Mouse (Mus musculus) c-Kit-negative CD71-positive TER-119-positive erythroid progenitor cells, embryonic 14.5 days (primary cell): ENCODE results near the gene Pdp2.
"Not testable (repeated sequence)": the region's sequence is repeated elsewhere in the genome, so short reads cannot be mapped to it uniquely, and the experiment has no call there.

Experiments
- DNase-seq: peaks from one replicate; pipeline ENCODE4 v3.0.0-alpha.2; 2013; ENCODE audit warnings: low read depth, low spot score

The Pdp2 gene

DNA sequence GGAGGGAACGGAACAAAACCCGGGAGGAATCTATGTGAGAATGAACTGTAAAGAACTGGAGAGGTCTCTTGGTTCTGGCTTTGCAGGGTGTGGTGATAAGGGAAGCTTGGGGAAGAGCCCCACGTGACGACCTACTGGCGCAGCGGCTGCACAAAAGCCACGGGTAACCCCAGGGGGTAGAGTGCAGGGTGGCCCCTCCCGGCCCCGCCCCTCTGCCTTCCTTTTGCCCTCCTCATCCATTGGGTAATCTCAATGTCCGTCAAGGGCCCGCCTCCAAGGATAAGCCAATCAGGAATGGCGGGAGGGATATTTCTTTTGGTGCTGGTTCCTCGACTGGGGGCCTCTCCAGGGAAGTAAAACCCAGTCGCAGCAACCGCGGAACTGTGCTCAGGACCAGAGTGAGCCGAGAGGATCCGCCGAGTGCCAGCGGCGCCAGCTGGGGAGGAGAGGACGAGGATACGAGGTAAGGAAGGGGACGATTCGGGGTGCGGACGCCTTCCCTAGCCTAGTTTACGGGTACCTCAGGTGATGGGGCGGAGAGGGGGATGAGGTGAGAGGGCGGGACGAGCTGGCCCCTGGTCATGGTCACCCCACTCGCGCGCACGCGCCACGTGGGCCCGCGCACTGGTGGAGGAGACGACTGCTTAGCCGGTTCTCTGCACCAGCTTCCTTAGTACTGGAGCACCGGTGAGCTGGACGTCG lies at the start of gene Pdp2:
Gene Pdp2 (plus strand): TSS at position 319 of the 702 bp plus-strand sequence.
- peak; percentile 82 for DNase-seq

DNA sequence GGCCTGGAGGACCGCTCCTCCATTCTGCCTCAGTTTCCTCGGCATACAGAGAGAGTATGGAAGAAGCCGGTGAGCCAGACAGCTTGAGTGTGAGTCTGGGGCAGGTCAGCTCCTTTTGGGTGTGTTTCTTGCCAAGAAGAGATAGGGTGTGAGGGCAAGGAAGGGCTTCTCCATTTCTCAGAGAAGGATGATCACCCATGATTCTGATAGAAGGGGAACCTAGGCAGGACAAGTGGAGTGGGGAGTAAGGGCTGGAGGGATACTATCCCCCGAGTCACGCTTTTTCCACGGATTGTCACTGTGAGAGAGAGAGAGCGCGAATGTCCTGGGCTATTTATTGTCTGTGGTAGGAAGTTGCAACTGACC lies 49.8 kb upstream of the Pdp2 start:
- DNase-seq = no peak

DNA sequence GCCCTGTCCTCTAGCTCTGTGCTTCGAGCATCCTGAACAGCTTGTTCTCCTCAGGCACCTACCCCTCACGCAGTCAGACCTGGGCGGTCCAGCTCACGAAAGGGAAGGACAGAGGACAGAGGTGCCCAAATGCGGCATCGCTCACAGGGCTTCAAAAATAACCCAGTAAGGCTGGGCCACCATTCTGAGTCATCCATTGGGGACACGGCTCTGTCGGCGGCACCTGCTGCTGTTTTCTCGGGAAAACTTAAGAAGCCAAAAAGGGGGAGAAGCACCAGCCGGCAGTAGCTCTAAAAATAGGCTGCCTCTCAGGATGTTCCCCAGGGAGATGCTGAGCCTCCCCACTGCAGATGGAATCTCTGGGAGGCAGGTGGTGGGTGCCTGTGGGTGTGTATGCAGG lies 49.1 kb upstream of the Pdp2 start:
- DNase-seq = no peak

DNA sequence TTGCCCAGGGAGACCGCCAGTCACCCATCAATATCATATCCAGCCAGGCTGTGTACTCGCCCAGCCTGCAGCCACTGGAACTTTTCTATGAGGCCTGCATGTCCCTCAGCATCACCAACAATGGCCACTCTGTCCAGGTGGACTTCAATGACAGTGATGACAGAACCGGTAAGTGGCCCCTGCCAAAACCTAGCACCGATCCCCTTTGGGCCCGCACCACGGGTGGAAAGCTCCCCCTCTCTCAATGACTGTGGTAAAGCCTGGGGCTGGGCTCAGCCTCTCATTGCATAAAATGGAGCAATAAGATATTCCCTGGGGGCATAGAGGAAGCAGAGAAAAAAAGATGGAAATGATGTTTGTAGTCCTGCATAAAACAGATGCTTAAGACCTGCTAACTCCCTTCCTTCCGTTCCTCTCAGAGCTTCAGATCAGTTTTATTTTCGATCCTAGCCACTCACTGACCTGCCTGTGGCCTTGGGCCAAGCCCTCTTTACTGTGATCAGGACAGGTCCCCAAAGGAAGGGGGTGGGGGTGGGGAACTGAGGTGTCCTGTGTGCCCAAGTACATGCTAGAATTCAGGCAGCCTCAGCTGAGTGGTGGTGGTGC lies 47.7 kb upstream of the Pdp2 start:
- no peak for DNase-seq

DNA sequence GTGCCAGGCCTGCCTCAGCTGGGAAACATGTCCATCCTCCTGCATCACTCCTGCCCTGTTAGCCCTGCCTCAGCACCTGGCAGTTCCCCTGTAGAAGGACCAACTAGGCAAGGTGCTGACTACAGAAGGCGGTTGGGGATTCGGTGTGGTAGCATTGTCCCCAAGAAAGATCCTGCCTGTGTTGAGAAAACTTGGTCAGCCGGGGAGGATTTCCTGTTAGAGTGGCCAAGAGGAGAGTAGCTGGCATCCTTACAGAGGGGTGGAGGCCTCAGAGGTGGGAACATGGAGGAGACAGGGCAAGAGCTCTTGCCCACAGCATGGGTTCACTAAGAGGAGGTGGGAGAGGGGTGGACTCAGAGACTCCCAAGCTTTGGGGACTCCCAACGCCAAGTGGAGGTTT lies 36.1 kb upstream of the Pdp2 start:
- DNase-seq = no peak

DNA sequence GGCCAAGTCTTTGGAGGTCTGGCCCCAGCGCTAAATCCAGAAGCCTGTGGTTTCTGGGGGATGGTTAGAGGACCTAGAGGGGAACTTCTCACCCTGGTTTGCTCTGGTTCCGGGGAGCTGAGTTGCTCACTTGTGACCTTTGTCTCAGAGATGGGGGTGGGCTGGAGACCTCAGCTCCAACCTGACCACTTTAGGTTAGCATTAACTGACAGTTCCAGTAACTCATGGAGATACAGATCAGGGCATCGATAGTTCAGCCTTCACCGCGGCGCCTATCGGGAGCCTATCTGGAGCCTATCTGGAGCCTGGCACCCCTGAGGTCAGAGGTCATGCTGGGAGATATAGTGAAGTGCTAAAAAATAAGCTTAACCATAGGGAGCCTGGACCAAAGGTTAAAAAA lies 34.0 kb upstream of the Pdp2 start:
- DNase-seq = no peak

DNA sequence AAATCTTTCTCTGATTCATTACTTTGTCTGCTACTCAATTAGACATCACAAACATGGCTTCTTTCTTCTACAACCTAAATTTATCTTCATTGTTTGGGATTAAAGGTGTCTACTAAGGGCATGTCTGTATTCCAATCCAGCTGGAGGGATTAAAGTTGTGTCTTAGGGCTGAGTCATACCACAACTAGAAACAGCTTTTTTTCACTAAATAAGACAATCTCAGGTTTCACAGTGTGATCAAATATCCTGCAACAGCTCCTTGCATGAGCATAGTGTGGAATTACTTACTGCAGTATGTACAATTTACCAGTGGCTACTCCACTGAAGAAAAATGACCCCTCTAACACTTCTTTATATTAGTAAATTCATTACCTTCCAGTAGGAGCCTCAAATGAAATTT lies 30.5 kb upstream of the Pdp2 start:
- DNase-seq = no peak

DNA sequence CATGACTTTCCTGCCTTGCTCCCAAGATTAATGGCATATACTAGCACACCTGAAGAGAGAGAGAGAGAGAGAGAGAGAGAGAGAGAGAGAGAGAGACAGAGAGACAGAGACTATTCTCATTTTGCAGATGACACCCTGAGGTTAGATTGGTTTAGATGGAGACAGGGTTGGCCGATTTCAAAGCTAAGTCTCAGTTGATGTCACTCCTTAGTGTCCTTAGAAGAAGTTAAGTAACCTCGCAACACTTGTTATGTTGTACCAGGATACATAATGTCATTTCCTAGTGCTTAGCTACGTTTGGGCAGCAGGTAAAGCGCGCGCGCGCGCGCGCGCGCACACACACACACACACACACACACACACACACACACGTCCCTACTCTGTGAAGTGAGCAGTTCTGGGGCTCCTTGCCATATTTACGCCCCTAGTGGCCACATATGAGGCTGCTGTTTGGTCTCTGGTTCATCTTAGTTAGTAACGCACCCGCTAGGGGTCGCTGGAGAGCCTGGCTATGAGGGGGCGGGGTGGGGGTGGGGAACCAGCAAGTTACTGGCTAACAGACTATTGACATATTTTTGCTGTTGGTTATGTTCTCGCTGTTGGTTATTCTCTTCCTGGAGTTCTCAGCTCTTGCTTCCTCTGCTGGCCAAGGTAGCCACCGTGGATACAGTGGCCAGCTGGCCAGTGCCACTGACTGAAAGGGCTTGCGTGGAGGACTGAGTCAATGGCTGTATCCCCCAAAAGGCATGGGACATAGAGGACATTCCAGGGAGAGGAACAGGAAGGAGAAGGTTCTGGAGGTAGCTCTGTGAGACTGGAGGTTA lies 26.4 kb upstream of the Pdp2 start:
- DNase-seq = peak; percentile 55

DNA sequence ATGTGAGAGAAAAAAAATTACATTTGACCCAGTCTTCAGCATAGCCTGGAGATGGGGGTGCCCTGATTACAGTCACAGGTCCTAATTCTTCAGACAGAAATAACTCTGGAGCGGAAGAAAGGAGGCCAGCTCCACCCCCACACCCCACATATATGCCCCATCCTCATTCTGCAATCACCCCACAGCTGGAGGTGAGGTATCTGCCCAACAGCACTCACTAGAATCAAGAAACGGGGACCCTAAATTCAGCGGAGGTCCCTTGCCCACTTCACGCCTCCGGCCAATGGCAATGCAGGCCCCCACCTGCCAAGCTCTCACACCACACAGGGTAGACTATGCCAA lies 25.8 kb upstream of the Pdp2 start:
- no peak for DNase-seq

DNA sequence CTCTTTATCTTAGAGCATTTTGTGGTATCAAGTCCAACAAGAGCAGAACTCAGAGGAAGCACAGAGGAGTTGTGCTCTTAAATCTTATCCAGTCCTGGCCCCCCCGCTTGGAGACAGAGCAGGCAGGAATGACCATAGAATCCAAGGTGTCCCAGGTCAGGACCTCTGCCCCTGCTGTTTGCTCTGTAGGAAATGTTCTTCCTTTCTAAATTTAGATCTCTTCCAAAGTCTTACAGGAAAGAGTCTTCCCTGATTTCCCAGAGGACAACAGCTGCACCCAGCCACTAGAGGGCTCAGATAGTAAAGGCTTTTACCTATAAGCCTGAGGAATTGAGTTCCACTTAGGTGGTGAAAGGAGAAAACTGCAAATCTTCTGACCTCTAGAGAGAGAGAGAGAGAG lies 21.7 kb upstream of the Pdp2 start:
- DNase-seq = no peak

DNA sequence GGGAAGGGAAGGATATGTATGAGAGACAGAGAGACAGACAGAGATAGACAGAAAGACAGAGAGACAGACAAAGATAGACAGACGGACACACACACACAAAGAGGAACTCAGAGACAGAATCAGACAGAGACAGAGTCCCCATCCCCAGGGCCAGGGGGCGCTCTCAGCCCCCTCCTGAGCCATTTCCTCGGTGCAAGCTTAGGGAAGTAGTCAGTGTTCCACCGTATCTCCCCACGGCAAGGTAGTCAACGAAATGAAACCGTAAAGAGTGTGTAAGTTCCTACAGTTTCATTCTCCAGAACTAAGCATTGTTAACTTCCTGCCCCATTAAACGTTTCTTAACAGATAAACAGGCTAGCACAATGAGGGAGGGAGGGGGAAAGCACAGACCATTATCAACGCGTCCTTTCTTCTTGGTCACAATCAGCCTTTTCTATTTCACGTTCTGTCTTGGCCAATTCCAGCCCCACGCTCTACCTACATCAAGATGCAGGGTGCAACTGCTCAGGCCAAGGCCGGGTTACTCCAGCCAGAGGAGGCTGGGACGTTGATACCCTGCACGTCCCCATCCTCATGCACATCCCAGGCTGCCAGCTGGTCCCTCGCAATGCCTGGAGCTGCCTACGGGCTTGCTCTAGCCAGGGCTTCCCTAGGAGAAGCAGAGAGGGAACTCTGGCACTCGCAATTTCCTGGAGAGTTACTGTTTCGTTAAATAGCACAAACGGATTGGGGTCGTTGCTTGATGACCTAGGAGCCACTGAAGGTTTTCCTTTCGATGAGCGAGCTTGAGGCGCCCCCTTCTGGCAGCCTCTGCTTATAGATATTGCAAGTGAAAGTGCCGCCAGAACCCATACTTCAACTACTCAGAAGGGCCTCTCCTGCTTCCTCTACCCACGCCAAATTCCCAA lies 20.6 kb upstream of the Pdp2 start:
- DNase-seq = peak; percentile 54

DNA sequence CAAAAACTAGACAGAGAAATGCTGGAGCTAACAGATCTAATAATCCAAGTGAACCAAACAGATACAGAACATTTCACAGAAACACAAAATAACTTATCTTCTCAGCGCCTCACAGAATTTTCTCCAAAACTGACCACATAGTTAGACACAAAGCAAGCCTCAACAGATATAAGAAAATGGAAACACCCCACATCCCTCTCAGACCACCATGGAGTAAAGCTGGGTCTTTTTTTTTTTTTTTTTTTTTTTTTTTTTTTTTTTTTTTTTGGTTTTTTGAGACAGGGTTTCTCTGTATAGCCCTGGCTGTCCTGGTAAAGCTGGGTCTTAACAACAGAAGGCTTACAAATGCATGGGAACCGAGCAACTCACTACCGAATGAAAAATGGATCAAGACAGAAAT lies 14.4 kb upstream of the Pdp2 start:
- no peak for DNase-seq

DNA sequence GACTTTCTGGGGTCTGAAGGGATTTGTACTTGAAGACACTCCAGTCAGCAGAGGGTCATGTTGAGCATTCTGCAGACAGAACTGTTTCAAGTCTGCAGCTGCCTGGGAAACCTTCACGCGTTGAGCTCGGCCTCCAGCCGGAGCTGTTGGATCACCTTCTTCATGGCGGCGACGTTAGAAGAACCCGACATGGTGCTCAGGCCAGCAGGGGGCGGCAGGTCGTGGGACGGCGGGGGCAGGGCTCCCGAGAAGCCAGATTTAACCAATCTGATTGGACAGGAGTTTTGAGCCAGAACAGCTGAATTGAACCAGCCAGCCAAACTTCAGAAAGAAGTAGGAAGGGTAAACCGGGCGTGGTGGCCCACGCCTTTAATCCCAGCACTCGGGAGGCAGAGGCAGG lies 13.6 kb upstream of the Pdp2 start:
- not testable (repeated sequence) for DNase-seq

DNA sequence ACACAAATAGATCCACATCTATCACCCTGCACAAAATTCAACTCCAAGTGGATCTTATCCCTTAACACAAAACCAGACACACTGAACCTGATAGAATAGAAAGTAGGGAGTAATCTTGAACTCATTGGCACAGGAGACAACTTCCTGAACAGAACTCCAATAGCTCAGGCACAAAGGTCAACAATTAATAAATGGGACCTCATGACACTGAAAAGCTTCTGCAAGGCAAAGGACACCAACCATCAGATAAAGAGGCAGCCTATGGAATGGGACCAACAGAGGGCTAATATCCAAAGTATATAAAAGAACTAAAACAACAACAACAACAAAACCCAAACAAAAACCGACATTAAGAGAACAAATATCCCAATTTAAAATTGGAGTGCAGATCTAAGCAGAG lies 6.7 kb upstream of the Pdp2 start:
- DNase-seq = no peak

DNA sequence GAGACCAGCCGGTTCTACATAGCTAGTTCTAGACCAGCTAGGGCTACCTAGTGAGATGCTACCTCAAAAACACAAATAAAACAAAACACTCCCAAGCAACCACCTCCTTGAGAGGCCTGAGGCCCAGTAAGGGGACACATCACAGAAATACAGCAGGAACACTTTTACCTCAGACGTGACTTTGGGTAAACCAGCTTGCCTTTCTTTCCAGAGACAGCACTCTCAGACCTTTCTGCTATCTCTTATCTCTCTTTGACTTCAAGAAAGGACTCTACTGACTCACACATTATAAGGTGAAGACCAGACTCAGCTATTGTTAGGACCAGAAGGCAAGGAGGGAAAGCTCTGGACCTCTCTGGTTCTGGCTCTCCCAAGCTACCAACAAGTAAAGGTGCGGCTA lies 967 bp upstream of the Pdp2 start:
- no peak for DNase-seq

DNA sequence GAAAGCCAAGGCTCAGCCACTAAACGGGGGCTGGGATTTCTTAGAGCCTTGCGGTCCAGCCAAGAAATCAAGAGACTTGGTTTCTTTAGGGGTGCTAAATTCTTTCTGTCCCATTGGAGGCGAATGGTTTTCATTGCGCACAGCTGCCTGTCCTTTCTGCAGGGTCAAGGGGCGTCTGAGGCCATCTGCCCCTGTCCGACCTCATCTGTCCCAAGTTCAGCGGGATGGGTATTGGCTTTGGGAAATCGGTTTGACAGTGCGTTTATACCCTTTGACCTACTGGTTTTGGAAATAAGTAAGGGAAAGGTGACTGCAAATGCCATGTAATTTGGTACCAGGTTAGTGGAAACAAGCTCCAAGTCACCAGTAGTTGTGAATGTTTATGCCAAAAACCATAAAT lies 605 bp downstream of the Pdp2 start:
- DNase-seq = no peak

DNA sequence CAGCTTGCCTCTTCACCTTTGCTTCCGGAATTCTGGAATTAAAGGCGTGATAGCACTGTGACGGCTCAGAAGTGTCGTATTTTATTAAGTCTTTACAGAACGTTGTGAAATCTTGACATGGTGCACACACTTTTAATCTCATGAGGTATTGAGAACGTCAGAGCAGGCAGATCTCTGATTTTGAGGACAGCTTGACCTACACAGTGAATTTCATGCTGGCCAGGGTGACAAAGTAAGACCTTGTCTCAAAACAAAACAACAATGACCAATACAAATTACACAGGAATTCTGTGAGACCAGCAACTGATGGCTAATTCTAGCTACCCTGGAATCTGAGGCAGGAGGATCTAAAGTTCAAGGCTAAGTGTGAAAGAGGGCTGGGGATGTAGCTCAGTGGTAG lies 1.3 kb downstream of the Pdp2 start:
- no peak for DNase-seq

DNA sequence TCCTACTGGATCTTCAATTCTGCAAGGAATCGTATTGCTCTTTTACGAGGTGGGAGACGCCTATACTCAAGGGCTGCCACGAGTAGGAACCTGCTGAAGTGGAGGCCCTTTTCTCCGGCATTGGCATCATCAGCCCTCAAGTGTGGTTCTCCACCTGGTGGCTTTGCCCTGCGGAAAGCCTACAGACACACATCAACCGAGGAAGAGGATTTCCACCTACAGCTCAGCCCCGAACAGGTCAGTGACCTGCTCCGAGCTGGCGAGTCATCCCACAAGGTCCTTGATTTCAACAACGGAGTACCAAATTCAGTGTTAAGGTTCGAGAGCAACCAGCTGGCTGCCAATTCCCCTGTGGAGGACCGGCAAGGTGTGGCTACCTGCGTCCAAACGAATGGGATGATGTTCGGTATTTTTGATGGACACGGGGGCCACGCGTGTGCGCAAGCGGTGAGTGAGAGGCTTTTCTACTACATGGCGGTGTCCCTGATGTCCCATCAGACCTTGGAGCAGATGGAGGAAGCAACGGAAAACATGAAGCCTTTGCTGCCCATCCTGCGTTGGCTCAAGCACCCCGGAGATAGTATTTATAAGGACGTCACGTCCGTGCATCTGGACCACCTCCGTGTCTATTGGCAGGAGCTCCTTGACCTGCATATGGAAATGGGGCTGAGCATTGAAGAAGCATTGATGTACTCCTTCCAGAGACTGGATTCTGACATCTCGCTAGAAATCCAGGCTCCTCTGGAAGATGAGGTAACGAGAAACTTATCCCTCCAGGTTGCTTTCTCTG lies 2.5 kb downstream of the Pdp2 start:
- DNase-seq = no peak

DNA sequence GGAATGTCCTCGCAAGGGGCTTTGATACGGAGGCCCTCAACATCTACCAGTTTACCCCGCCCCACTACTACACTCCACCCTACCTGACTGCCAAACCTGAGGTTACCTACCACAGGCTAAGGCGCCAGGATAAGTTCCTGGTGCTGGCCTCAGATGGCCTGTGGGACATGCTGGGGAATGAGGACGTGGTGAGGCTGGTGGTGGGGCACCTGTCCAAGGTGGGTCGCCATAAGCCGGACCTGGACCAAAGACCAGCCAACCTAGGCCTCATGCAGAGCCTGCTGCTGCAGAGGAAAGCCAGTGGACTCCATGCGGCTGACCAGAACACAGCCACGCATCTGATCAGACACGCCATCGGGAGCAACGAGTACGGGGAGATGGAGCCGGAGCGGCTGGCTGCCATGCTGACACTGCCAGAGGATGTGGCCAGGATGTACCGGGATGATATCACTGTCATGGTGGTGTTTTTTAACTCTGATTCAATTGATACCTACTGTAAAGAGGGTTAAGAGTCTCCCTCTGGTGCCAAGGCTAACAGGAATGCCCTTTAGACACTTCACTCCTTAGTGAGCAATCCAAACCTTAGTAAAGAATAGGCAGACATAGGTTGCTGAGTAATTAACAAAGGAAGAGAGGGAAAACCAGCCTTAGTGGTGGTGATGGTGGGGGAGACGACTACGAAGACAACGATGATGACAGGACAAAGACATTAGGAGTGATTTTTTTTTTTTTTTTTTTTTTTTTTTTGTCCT lies 3.5 kb downstream of the Pdp2 start:
- no peak for DNase-seq

DNA sequence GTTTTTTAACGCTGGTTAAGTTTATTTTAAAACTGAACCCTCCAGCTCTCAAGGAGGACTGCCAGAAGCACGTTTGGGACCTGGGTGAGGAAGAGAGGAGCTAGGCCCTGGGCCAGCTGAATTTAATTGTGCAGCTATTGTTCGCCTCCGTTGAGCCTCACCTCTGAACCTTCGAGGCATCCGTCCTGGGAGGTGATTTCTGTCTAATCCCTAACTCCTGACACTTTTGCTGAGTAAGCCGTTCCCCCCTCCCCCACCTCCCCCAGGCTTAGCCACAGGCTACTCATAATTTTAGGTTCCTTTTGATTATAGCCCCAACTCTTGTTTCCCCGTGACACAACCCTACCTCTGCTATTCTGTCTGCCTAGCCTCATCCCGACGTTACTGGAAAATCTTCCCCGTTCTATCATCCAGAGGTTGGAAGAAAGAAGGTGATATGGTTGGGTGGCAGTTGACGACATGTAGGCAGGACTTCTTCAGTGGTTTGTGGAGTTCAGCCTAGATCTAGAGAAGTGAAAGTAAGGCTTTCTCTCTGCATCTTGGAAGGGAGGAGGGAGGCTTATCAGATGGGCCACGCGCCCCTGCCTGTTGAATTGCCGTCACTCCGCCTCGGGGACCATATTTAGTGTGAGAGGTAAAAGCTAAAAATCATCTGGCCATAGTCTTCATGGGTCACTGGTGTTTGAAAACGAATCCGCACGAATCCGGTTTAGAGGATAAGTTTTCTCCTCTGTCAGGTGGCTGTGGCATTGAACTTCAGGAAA lies 4.7 kb downstream of the Pdp2 start:
- DNase-seq = no peak
